Comparison of ENCODE assay signal across 13 mouse cellular contexts in the genomic region with DNA sequence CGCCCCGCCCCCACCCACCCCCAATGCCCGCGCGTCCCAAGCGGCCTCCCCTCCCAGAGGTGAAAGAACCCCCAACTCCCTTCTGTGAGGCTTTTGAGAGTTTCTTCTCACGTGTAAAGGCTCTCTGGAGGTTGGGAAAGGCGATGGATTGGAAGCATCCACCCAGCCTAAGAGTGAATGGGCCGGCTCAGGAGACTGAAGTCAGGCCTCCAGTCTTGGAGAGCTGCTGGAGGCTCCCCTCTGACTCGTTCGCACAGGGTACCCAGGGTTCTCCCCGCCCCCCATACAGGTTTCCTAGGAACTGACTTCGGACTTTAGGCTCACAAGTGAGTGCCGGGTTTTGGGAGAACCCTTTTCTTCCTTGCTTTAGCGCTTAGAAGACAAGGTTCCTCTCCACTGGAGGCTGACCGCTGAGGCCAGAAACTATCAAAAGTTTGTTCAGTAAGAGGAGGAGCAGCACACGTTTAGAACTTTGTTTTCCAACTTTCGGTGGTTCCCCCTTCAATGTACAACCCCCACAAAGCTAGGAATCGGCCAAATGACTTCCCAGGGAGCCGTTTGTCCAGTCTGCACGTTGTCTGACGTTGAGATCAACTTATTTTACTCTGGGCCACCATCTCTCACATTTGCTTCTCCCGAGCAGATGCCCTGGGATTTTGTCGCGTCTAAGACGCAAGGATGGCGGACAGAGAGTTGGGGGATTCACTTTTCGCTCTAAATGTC. TPM values are rescaled to one million over a fixed set of nuclear protein-coding genes. Genes with fewer than 3 reads are reported as not detected.
DNase-seq lines count a peak whose midpoint lies in the region; ATAC-seq lines count a peak whose summit lies in the region.
"Had no signal": no experiment of that assay in that cellular context is flagged by ENCODE, and none has a peak within 500 bp of the region (broad histone marks: within the 10 kb centered on the region; RNA-seq: fewer than 3 reads in every experiment).

No protein-coding gene starts in this region.

- no peaks in the 10 kb centered on the region for H3K27me3 ChIP-seq in hindbrain, embryonic 12.5 days
- no peaks in the 10 kb centered on the region for H3K27me3 ChIP-seq in midbrain, embryonic 16.5 days (ENCODE audit: control insufficient read depth, insufficient read depth, low read depth, low read length)

- ATAC-seq in hindbrain, embryonic 12.5 days (ENCODE audit: low FRiP score), result peak; percentile 66
- ATAC-seq in midbrain, embryonic 16.5 days, result peak; percentile 55
- no peak for ATAC-seq in granulocyte monocyte progenitor cell, adult 5-6 weeks (replicated peaks; ENCODE audit: poor library complexity, severe bottlenecking)

- no peaks in the 10 kb centered on the region for H3K9me3 ChIP-seq in hindbrain, embryonic 12.5 days (replicated peaks)
- no peaks in the 10 kb centered on the region for H3K9me3 ChIP-seq in midbrain, embryonic 16.5 days (replicated peaks; ENCODE audit: control insufficient read depth, low read length, poor library complexity, severe bottlenecking)
- H3K9me3 ChIP-seq: limb, embryonic 15.5 days; megakaryocyte, embryonic 14.5 days had no signal

- WGBS in hindbrain, embryonic 12.5 days, result under 1% methylated on average over 28 of the region's 28 CpGs
- WGBS in midbrain, embryonic 16.5 days, result 5% methylated on average over 28 of the region's 28 CpGs

- DNase-seq in Muller cell, postnatal 12 days (ENCODE audit: inconsistent ontology term), result peak; percentile 51
- DNase-seq in embryo, embryonic 10 days (ENCODE audit: low spot score), result peak; percentile 61
- DNase-seq in adrenal gland, postnatal 14 days, result no peak
- no peak for DNase-seq in thymus, postnatal 4 days
- DNase-seq: kidney, adult 18-20 months had no signal

- peaks cover 21% of the 10 kb centered on the region for H3K4me1 ChIP-seq in hindbrain, embryonic 12.5 days
- peaks cover 29% of the 10 kb centered on the region for H3K4me1 ChIP-seq in midbrain, embryonic 16.5 days (ENCODE audit: control insufficient read depth, insufficient read depth, low read length)

- peak overlapping the region; percentile 93 for H3K27ac ChIP-seq in hindbrain, embryonic 12.5 days
- peak overlapping the region; percentile 72 for H3K27ac ChIP-seq in midbrain, embryonic 16.5 days (ENCODE audit: low read length)
- H3K27ac ChIP-seq: limb, embryonic 15.5 days had no signal

- no peaks in the 10 kb centered on the region for H3K36me3 ChIP-seq in hindbrain, embryonic 12.5 days
- no peaks in the 10 kb centered on the region for H3K36me3 ChIP-seq in midbrain, embryonic 16.5 days (ENCODE audit: control insufficient read depth, insufficient read depth, low read length)
- H3K36me3 ChIP-seq: limb, embryonic 15.5 days had no signal

- peak overlapping the region; percentile 89 for H3K4me2 ChIP-seq in hindbrain, embryonic 12.5 days (replicated peaks)
- H3K4me2 ChIP-seq in midbrain, embryonic 16.5 days (ENCODE audit: low read length), result peak overlapping the region; percentile 73
- H3K4me2 ChIP-seq: limb, embryonic 15.5 days had no signal

- H3K9ac ChIP-seq in hindbrain, embryonic 12.5 days, result peak overlapping the region; percentile 71
- H3K9ac ChIP-seq in midbrain, embryonic 16.5 days (ENCODE audit: low read depth, low read length), result peak overlapping the region; percentile 72
- H3K9ac ChIP-seq: limb, embryonic 15.5 days had no signal

- H3K4me3 ChIP-seq in hindbrain, embryonic 12.5 days, result peak overlapping the region; percentile 35
- H3K4me3 ChIP-seq in midbrain, embryonic 16.5 days (ENCODE audit: low read depth, low read length), result peak overlapping the region; percentile 30
- H3K4me3 ChIP-seq: limb, embryonic 15.5 days; megakaryocyte, embryonic 14.5 days had no signal

RNA-seq across cellular contexts. Expression of gene Pou3f2, which starts 8.6 kb away (rescaled TPM):
- 39.0 and 39.6 TPM in 2 replicates for polyA plus RNA-seq in hindbrain, embryonic 12.5 days (2016; fragmentation: Nextera tagmentation; extraction: Ambion mirVana)
- polyA plus RNA-seq in midbrain, embryonic 16.5 days (2015; fragmentation: Nextera tagmentation; extraction: Ambion mirVana), result 33.4 and 35.5 TPM in 2 replicates
- total RNA-seq in adrenal gland, postnatal 14 days (2021), result 0.07 and 0.08 TPM in 2 replicates
- not detected in 2 replicates for total RNA-seq in granulocyte monocyte progenitor cell, adult 5-6 weeks (2014; fragmentation: Nextera tagmentation)
- not detected in 2 replicates for total RNA-seq in granulocyte monocyte progenitor cell, adult 5-6 weeks (2017)
- polyA plus RNA-seq: gonadal fat pad, adult 2 months; small intestine, adult 2 months; thymus, postnatal 0 days had no signal

Comparison
In these comparisons a context has a peak if more than half of its experiments do, and no peak if none do; other contexts are left out.
1. DNase-seq: peak in Muller cell, postnatal 12 days (single experiment) and embryo, embryonic 10 days (single experiment); none in adrenal gland, postnatal 14 days (single experiment) and thymus, postnatal 4 days (single experiment).